Mouse (Mus musculus): ENCODE data around the gene Erg. TPM values are rescaled to one million over a fixed set of nuclear protein-coding genes. Genes with fewer than 3 reads are reported as not detected.

Erg gene
- total RNA-seq, 4 experiments from 2014 or later, result 15.2 to 24.9 (median 21.4) TPM

DNA sequence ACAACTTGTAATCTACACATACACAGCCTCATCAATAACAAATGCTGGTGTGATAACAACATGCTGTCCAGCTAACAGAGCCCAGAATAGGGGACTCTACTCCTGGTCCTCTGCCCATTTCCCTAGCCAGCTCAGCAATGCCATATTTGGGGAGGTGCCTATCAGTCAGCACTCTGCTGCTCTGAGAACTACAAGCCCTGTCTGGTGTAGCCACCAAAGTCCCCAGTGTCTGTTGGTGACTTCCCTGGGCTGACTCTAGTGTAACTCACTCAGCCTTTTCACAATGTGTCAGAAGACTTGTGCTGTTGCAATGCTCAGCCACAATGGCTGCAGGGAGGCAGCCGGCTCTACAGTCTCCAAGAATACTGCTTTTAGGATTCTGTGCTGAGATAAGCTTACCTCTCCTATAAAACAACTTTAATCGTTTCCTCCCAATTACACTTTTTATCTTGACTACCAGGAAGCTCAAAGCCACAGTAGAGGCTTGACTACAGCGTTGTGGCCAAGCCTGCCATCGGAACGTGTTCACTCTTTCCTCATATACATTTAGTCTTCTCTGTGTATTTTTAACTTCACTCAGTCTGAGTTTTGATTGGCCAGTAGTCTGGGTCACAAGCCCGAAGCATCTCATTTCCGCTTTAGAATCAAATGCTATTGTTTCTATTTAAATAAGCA, 201.0 kb downstream of the Erg start:
- DNase-seq, result no peak

DNA sequence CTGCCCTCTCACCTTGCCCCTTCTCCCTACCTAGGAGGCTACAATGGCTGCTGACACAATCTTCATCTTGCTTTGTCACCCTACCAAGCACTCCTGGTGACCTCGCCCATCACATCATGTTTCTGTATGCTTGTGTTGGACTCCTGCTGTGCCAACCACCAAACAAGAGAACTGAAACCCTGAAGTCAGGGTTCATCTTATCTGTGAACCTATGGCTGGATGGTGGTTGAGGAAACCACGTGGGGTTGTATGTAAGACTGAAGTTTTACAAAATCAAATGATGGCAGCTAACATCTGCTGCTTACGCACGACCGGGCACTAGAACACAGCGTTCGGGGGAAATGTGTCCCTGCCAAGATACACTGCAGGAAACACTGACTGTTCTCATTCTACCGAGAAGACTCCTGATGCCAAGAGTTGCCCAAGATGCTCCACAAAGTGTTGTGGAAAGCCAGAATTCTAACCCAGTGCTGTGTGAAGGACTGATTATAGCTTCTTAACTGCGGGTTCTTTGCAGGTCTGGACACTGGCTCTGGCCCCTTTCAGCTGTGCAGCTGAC, 201.7 kb downstream of the Erg start:
- DNase-seq, result no peak

DNA sequence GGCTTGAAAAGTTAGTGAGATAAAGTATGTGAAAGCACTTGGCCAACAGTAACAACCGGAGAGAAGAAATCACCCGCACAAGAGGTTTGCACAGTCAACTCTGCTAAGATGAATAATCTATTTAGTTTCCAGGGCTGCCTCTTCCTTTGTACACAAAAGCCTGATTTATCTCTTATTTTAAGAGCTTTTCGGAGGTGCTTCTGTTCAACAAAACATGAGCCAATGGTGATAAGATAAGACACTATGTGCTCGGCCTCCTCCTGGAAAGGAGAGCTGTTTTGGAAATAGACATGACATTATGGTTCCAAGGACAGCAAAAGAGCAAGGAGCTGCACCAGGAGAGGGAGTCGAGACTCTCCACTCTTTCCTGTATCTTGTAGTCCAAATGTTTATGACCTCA, 204.1 kb downstream of the Erg start:
- no peak for DNase-seq

DNA sequence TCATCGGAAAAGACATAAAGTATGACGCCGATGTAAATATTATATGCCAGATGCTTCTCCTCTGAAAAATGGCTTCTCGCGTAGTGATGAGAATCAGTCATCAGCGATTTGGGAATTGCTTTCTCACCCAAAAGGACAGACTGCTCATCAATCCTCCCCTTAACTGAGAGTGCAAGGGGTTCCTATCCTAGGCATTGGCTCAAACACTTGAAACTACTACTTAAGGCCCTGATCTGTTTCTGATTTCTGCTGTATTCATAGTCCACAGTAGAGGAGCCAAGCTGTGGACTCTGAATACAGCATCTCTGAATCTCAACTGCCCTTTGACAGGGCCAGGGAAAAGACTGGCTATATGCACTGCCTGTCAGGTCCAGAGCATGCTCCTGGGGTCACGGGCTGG, 209.6 kb downstream of the Erg start:
- DNase-seq, result no peak

DNA sequence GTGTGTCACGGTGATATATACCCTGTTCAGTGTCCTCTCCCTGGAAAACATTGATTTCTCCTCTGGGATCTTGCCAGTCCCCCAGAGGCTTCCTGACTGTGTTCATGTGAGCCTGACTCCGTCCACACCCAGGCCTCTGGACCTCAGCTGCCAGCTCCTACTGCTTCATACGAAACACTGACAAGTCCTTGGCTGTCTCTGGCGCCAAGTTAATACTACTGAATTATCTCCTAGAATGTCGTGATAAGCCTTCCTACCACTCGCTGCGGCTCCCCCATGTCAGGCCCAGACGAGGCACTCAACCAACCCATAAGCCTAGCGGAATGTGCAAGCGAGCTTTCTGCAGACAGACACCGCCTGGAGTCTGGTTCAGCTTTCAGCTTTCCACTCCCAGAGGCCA, 210.0 kb downstream of the Erg start:
- no peak for DNase-seq

DNA sequence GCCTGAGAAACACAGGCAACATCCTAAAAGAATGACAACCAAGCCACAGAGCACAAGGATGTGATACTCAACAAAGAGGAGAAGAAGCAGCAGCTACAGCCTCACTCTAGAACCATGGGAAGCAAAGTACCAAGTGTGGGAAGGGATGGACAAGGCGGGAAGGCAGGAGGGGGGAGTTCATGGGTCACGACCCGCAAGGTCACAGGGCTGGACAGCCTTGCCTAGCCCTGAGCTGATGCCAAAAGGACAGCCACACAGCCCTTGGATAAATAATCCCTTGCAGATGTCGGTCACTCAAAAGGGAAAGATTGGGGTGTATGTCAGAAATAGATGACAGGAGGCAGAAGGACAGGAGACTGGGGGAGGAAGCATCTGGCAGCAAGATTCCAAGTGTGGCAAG, 211.7 kb downstream of the Erg start:
- no peak for DNase-seq

DNA sequence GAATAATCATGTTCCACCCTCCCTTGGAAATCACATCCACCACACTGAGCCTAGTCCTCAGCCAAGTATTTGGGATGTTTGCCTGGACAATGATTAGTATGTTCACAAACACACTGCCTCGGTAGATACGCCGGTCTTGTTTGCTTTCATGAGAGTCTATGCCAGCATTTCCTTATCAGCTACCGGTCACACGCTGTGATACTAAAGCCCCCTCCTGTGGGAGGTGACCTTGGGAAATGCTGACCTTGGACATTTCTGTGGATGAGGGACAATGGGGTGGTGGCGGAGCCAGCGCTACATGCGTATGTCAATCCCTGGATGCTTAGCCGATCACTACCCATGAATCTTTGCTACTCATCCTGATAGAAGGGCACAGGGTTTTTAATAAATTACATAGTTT, 213.4 kb downstream of the Erg start:
- DNase-seq, result no peak

DNA sequence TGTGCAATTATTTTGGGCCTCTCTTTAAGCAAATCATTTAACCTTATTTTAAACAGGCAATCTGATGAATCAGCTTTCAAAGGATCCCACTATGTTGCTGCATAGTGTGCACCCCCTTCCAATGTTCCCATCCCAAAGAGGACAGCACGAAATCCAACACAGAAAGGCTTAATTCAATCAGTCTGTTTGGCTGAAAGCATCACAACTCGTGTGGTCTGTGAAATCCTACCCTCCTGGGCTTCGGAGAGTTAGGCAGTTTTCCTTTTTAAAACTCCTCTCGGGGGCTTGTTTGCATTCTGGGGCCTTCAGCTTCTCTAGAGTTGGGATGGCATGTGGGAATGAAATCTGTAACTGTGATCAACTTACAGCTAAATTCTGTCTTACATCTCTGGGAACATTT, 214.7 kb downstream of the Erg start:
- DNase-seq, result no peak

DNA sequence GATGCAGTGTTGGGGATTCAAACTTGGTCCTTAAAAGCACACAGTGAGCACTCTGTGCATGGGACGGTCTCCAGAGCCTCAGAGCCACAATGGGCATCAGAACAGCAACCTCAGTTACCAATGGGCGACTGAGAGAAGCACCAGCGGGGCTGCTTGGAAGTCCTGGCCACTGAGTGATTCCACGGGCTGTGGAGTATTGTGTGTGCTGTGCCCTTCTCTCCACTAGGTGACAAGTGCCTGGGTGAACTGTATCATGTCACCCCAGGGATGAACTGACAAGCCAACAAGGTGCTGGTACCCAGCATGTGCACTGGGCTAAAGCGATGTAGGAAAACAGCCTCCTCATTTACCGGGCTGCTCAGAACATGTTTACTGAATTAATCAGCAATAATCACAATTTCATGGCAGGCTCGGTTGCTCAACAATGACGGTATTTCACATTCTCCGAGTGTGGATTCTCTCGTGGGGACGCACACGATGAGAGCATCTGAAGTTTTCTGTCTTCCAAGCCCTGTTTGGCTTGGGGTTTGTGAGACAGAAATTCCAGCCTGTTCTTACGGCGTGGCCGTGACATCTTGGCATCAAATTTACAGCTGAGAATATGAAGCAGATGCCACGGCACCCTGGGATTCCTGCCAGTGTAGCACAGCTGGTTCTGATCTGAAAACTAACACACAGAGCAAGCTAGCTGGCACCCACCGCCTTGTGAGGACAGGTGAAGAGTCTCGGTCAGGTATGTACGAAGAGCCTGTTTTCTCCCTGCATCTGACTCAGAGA, 219.2 kb downstream of the Erg start:
- no peak for DNase-seq

DNA sequence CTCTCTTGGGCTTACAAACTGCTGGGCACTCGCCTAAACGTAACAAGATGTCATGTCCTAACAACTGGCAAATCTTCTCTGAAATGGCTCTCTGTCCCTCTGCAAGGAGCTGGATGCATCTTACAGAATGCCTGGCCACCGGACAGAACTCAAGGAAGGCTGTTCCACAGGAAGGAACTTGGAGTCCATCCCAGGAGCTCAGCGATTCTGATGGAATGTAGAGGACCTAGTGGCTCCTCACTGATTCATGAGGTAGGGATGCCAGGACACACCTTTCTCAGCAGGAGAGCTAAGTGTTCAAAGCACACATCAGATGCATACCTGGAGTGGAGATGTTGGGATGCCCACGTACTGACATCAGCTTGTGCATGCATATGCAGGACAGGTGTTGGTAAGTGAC, 221.2 kb downstream of the Erg start:
- no peak for DNase-seq

DNA sequence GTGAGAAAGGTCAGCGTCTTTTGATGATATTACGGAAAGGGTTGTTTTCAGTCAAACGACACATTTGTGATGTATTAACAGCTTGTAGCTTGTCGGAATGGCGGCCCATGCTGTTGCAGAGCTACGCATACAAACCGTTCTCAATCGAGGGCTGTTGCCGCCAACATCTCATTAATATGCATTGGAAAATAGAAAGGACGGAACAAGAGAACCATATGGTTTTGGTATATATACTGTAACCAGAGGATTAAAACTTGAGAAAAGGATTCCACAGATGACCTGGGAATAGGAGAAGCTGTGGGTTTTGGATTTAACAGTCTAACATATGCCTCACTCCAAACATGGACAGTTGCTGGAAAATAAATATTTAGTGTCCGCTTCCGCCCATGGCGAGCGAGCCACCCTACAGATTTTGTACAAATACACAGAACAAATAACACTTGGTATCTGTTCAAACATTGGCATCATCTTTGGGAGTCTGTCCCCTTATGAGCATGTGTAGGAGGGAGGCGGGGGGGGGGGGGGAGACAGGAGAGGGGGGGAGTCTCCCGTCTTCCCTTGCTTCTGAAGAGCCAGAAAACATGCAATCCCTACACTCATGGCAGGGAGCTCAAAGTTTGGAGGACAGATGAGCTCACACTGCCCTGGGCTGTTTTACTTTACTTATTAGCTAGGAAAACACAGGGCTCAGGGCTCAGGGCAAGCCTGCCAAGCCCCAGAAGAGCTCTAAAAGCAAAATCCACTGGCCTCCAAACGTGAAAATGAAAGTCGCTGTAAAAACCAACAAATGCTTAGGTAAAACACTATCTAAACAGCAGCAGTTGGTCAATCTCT, 222.5 kb downstream of the Erg start:
- no peak for DNase-seq

DNA sequence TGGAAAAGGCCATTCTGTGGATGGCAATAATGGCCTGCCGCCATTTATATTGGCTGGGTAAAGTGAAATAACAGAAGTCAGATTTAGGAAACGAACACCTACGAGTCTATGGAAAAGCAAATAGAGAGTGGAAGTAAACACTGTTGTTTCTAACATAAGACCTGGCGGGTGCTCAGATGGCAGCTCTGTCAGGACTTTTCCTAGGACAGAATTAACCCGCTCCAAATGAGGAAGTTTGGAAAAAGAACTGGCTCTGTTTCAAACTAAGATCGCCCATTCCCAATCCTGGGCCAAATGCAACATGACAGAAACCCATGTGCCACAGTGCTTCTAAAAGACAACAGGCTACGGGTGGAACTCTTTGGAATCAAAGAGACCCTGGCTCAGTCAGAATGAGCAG, 224.4 kb downstream of the Erg start:
- no peak for DNase-seq

DNA sequence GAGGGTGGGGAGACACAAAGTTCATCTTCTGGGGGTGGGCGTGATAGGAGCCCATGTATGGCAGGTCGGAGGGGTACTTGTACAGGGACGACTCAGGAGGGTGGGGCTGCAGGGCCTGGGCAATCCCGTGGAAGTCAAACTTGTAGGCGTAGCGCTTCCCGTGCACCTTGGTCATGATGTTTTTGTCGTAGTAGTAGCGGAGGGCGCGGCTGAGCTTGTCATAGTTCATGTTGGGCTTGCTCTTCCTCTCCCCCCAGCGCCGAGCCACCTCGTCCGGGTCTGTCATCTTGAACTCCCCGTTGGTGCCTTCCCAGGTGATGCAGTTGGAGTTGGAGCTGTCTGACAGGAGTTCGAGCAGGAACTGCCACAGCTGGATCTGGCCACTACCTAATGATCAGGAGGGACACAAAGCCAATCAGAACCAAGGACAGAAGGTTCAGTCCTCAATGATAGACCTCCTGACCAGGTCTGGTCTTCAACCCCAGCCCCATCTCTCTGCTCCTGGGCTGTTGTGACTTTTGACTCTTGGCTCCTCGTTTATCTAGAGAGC, 225.4 kb downstream of the Erg start:
- DNase-seq, result no peak

DNA sequence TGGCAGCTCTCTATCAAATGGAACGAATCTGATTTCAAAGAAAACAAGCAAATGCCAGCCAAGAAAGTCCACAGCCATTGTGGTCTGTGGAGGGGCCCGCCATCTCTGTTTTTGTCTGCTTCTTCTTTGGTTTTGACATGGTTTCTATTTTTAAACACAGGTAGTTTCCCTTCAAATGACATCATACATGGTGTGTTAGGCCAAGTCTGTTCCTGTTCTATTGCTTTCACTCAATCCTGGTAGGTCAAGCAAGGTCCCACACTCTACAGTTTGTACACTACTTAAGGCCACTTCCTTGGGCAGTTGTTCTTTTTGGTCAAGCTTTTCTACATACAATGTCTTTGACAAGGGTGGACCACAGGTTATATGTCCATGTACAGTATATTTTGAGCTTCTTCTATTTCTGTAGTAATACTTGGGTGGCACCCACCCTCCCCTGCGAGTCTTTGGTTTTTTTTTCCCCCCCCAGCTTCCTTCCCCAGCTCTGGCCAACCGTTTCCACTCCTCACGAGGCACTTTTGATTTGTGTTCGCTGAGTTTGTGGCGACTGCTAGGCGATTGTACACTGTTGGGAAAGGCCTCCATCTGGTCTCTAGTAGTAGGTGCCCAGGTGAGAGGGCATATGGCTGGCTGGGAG, 226.1 kb downstream of the Erg start:
- DNase-seq, result no peak

DNA sequence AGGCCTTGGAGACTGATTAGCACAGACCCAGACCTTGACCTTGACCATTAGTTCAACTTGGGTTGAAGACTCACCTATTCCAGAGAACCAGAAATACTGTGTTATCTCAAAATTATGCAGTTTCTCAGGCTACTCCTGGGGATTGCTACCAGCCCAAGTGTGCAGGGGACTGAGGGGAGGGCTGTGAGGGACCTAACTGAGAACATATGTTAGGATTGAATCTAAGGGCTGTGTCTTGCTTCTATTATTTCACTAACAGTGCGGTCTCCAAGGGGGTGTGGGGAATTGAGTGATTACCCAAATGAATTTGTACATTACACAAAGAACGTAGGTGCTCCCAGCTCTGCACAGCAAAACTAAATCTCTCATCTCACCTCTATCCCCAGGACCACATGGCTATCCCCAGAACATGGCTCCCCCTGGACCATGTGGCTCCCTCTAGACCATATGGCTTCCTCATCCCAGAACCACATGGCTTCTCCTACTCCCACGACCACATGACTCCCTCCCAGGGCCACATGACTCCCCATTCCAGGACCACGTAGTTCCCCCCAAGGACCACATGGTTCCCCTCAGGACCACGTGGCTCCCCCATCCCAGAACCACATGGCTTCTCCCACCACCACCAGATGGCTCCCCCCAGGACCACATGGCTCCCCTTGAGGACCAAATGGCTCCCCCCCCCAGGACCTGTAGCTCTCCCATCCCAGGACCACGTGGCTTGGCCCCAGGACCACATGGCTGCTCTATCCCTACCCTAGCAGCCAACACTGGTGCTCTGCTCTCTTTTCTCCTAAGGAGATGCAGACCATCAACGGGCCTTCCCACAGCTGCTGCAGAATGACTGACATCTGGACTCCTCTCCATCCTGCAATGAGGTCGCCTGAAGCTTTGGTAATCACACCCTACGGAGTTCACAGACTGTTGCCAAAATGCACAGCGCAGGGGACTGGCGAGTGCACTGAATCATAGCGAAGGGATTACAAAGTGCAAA, 229.1 kb downstream of the Erg start:
- DNase-seq, result no peak

DNA sequence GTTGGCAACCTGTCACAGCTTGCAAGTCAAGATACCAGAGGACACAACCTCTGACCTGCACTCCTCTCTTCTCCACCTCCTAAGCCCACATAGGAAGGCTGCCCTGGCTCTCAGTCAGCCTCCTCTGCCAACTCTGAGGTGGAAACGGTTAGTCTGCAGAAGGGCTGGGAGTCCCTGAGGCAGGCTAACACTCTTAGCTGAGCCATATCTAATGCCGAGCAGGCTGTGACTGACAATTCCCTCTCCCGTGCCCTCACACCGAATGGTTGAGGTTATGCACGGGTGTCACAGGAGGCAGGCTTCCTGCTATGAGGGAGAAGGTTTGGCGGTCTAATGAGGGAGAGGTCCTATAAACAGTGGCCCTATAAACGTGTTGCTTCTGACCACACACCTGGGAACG, 232.6 kb downstream of the Erg start:
- DNase-seq, result no peak

DNA sequence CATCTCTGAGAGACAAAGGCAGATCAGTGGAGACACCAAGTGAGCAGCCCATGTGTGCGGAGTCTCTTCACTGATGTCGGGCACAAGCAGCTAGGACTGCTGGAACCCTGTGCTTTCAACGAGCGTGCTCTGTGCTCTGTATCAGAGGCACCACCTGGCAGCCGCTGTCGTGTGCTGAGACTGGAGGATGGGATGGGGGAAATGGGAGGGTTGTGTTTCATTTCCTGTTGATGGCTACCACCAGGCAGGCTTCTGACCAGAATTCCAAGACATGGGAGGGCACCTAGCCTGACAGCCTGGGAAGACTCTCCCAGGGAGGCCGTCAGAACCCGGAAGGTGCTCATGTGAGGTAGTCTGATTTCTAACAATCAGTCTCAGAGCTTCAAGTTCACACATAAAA, 234.1 kb downstream of the Erg start:
- DNase-seq, result no peak

DNA sequence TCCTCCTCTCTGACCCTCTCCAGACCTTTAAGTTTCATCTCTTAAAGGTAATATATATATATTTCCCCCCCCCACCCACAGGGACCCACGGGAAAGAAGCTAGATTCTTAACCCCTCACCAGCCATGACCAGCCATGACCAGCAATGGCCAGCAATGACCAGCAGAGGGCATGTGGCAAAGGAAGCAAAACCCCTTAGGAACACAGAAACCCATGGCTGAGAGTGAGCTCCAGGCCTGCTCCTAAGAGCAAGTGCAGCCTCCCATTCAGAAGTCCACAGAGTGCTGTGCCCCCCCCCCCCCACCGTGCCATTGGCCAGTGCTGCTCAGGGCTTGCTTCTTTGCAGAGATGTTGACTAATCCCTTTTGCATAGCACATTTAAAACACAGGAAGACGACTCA, 235.9 kb downstream of the Erg start:
- no peak for DNase-seq

DNA sequence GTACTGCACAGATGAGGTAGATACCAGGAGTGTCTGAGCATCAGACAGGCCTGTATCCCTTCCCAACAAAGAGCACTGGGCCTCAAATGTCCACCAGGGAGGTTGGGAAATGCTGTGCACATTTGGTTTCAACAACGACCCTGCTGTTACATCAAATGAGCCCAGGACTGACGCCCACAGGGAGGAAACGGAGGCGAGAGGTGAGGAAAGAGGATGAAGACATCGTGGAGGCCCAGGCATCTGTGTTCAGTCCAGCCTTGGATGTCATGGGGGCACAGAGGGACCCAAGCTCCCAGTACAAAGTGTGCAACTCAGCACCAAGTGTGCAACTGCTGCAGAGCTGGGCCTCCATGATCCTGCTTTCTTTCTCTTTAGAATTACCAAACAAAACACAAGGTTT, 236.6 kb downstream of the Erg start:
- no peak for DNase-seq

DNA sequence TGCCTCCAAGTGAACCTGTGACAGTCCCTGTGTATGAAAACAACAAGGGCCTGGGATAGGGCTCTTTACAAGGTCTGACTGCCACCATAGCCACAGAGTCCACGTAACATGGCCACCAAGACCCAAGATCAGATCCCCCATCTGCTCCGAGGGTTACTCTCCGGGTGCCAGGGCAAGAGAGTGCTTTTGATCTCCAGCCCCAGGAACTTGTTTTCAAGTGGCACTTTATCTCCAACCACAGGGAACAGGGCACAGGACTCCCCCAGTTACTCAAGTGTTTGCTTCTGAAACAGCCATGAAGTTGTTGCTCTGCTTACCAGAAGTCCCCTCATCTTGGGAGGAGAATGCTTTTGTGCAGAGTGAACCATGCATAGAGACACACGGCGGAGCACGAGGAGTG, 237.0 kb downstream of the Erg start:
- DNase-seq, result no peak

DNA sequence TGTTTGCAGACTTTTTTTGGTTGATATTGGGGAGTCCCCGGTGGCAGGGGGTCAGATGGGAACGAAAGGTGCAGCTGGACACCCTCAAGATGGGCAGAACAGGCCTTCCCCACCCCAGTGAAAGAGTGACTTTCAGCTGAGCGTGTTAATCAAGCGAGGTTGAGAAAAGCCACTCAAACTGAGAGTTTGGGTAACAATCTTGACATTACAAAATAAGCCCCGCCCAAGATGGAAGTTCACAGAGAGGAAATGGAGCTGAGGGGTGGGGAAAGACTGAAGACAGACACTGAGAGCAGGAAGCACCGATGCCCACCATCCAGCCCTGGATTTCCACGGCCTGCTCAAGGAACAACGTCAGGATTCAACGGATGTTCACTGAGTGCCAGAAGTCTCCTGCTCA, 237.8 kb downstream of the Erg start:
- no peak for DNase-seq

All from adrenal gland, adult 8-10 months (tissue).